ENCODE assay signal across 9 mouse cellular contexts in genomic region chr2:48456072-48457040, GRCm38 (mm10).
DNase-seq lines count a peak whose midpoint lies in the region; ATAC-seq and TF ChIP-seq lines count a peak whose summit lies in the region.
"Had no signal": no experiment of that assay in that cellular context is flagged by ENCODE, and none has a peak within 500 bp of the region (broad histone marks: within the 10 kb centered on the region; RNA-seq: fewer than 3 reads in every experiment).

No protein-coding gene starts in this region.

- H3K9me3 ChIP-seq in heart, embryonic 15.5 days (replicated peaks) = no peaks in the 10 kb centered on the region
- no peaks in the 10 kb centered on the region for H3K9me3 ChIP-seq in stomach, postnatal 0 days (ENCODE audit: control insufficient read depth, low read length)
- H3K9me3 ChIP-seq in hindbrain, embryonic 10.5 days = no peaks in the 10 kb centered on the region
- H3K9me3 ChIP-seq: embryonic facial prominence, embryonic 12.5 days had no signal

- DNase-seq in layer of hippocampus, adult 8-10 months (ENCODE audit: low spot score in 2 of 2) = peak; percentile 10 to 11
- DNase-seq in layer of hippocampus, postnatal 25 days (ENCODE audit: extremely low spot score in 1 of 2, low spot score in 1 of 2) = no peak
- peak; percentile 31 to 59 for DNase-seq in cerebellum, adult 2 months
- DNase-seq in c-Kit-positive CD71-positive TER-119-positive erythroid progenitor cells, embryonic 14.5 days (ENCODE audit: low spot score) = no peak
- DNase-seq in stomach, postnatal 0 days (ENCODE audit: low spot score) = no peak
- DNase-seq in hindbrain, embryonic 10.5 days (ENCODE audit: low spot score) = no peak

- no peaks in the 10 kb centered on the region for H3K27me3 ChIP-seq in cerebellum, adult 2 months (ENCODE audit: control insufficient read depth, insufficient read depth, low read length)
- no peaks in the 10 kb centered on the region for H3K27me3 ChIP-seq in heart, embryonic 15.5 days
- no peaks in the 10 kb centered on the region for H3K27me3 ChIP-seq in stomach, postnatal 0 days (ENCODE audit: control insufficient read depth, insufficient read depth, low read length)
- H3K27me3 ChIP-seq in hindbrain, embryonic 10.5 days (ENCODE audit: insufficient read depth, poor library complexity, severe bottlenecking) = no peaks in the 10 kb centered on the region
- H3K27me3 ChIP-seq: embryonic facial prominence, embryonic 12.5 days had no signal

- no peak overlapping the region for H3K27ac ChIP-seq in cerebellum, adult 2 months (ENCODE audit: insufficient read depth, low read length)
- peak overlapping the region; percentile 76 for H3K27ac ChIP-seq in heart, embryonic 15.5 days
- H3K27ac ChIP-seq in stomach, postnatal 0 days (replicated peaks) = no peak overlapping the region
- no peak overlapping the region; the same call in 1 of the 2 replicates for H3K27ac ChIP-seq in hindbrain, embryonic 10.5 days
- H3K27ac ChIP-seq: embryonic facial prominence, embryonic 12.5 days had no signal

- ATAC-seq in heart, embryonic 15.5 days (replicated peaks; ENCODE audit: insufficient number of reproducible peaks, insufficient read depth, low FRiP score, low read depth) = 0 out of 2 replicates have a peak, but pooled peaks have one; percentile 18
- ATAC-seq in megakaryocyte progenitor cell, adult 5-6 weeks (replicated peaks; ENCODE audit: poor library complexity) = peak; percentile 98
- no peak for ATAC-seq in stomach, postnatal 0 days (ENCODE audit: low FRiP score, low TSS enrichment)

- 21% methylated on average over 7 of the region's 7 CpGs for WGBS in cerebellum, adult 2 months
- 40% methylated on average over 7 of the region's 7 CpGs for WGBS in heart, embryonic 15.5 days
- WGBS in stomach, postnatal 0 days = 50% methylated on average over 7 of the region's 7 CpGs
- 63% methylated on average over 7 of the region's 7 CpGs for WGBS in hindbrain, embryonic 10.5 days

- H3K4me2 ChIP-seq in heart, embryonic 15.5 days = peak overlapping the region; percentile 23; the same call in 1 of the 2 replicates
- H3K4me2 ChIP-seq in stomach, postnatal 0 days (replicated peaks; ENCODE audit: low read depth) = no peak overlapping the region
- H3K4me2 ChIP-seq: embryonic facial prominence, embryonic 12.5 days had no signal

- H3K9ac ChIP-seq in heart, embryonic 15.5 days = no peak overlapping the region
- H3K9ac ChIP-seq in stomach, postnatal 0 days (ENCODE audit: low read length) = no peak overlapping the region
- H3K9ac ChIP-seq: embryonic facial prominence, embryonic 12.5 days had no signal

- no peak for TF ChIP-seq CTCF in cerebellum, adult 2 months (IDR thresholded peaks at IDR 0.05; ENCODE audit: borderline replicate concordance, insufficient read depth, low read depth, low read length)
- TF ChIP-seq CTCF in stomach, postnatal 0 days (IDR thresholded peaks at IDR 0.05; ENCODE audit: low read depth) = no peak

- H3K4me1 ChIP-seq in cerebellum, adult 2 months (ENCODE audit: control insufficient read depth, insufficient read depth, low read length) = peaks cover 2% of the 10 kb centered on the region; the same call in 1 of the 2 replicates
- H3K4me1 ChIP-seq in heart, embryonic 15.5 days (replicated peaks) = peaks cover 22% of the 10 kb centered on the region
- H3K4me1 ChIP-seq in stomach, postnatal 0 days (replicated peaks; ENCODE audit: control insufficient read depth, insufficient read depth) = no peaks in the 10 kb centered on the region
- H3K4me1 ChIP-seq in hindbrain, embryonic 10.5 days (replicated peaks) = 0 out of 2 replicates have a peak, but pooled peaks cover 5% of the 10 kb centered on the region
- H3K4me1 ChIP-seq: embryonic facial prominence, embryonic 12.5 days had no signal

- no peak for TF ChIP-seq EP300 in stomach, postnatal 0 days (optimal IDR thresholded peaks at IDR 0.05)

- TF ChIP-seq POLR2A in cerebellum, adult 2 months (IDR thresholded peaks at IDR 0.05; ENCODE audit: borderline replicate concordance, insufficient read depth, low read length) = no peak

- no peaks in the 10 kb centered on the region for H3K36me3 ChIP-seq in heart, embryonic 15.5 days
- H3K36me3 ChIP-seq in stomach, postnatal 0 days (ENCODE audit: control insufficient read depth, insufficient read depth, low read length) = no peaks in the 10 kb centered on the region
- H3K36me3 ChIP-seq in hindbrain, embryonic 10.5 days = no peaks in the 10 kb centered on the region
- H3K36me3 ChIP-seq: embryonic facial prominence, embryonic 12.5 days had no signal

- no peak overlapping the region for H3K4me3 ChIP-seq in cerebellum, adult 2 months (replicated peaks; ENCODE audit: insufficient read depth, low read depth, low read length)
- H3K4me3 ChIP-seq in heart, embryonic 15.5 days = no peak overlapping the region; the same call in 1 of the 2 replicates
- H3K4me3 ChIP-seq in stomach, postnatal 0 days (ENCODE audit: low read depth, low read length) = no peak overlapping the region
- no peak overlapping the region for H3K4me3 ChIP-seq in hindbrain, embryonic 10.5 days
- H3K4me3 ChIP-seq: embryonic facial prominence, embryonic 12.5 days had no signal

Comparison
In these comparisons a context has a peak if more than half of its experiments do, and no peak if none do; other contexts are left out.
1. DNase-seq: peak in layer of hippocampus, adult 8-10 months (2 of 2) and cerebellum, adult 2 months (2 of 2); none in layer of hippocampus, postnatal 25 days (0 of 2), c-Kit-positive CD71-positive TER-119-positive erythroid progenitor cells, embryonic 14.5 days (single experiment), stomach, postnatal 0 days (single experiment) and hindbrain, embryonic 10.5 days (single experiment).